In genomic region chr5:75862630-75862991, GRCm38 (mm10) we compare ENCODE assay signal across 9 mouse cellular contexts.
DNase-seq lines count a peak whose midpoint lies in the region; ATAC-seq lines count a peak whose summit lies in the region.
"Had no signal": no experiment of that assay in that cellular context is flagged by ENCODE, and none has a peak within 500 bp of the region (broad histone marks: within the 10 kb centered on the region; RNA-seq: fewer than 3 reads in every experiment).

No protein-coding gene starts in this region.

- H3K9ac ChIP-seq in forebrain, embryonic 16.5 days (replicated peaks; ENCODE audit: low read depth, low read length): no peak overlapping the region
- H3K9ac ChIP-seq: heart, embryonic 15.5 days had no signal

- no peak overlapping the region for H3K4me2 ChIP-seq in forebrain, embryonic 16.5 days (ENCODE audit: low read length)
- H3K4me2 ChIP-seq: heart, embryonic 15.5 days had no signal

- 8% methylated on average over 8 of the region's 8 CpGs for WGBS in forebrain, embryonic 16.5 days

- no peak overlapping the region for H3K4me3 ChIP-seq in forebrain, embryonic 16.5 days (replicated peaks; ENCODE audit: low read length)
- H3K4me3 ChIP-seq: heart, embryonic 15.5 days had no signal

- no peaks in the 10 kb centered on the region for H3K27me3 ChIP-seq in forebrain, embryonic 16.5 days (replicated peaks; ENCODE audit: control insufficient read depth, insufficient read depth, low read length)
- H3K27me3 ChIP-seq: heart, embryonic 15.5 days had no signal

- peak; percentile 55 for DNase-seq in urinary bladder, postnatal 14 days (ENCODE audit: low spot score)
- DNase-seq in urinary bladder, adult 2 months (ENCODE audit: low spot score): no peak
- DNase-seq in cerebellum, adult 11 months: peak; percentile 21
- DNase-seq in kidney, postnatal 10 days: peak; percentile 82
- peak; percentile 14 to 43 for DNase-seq in lung, adult 18-20 months
- peak; percentile 15 for DNase-seq in retina, adult 2 months (ENCODE audit: low read depth, low spot score)

- H3K27ac ChIP-seq in forebrain, embryonic 16.5 days (ENCODE audit: low read length): no peak overlapping the region
- H3K27ac ChIP-seq: heart, embryonic 15.5 days had no signal

- no peaks in the 10 kb centered on the region for H3K36me3 ChIP-seq in forebrain, embryonic 16.5 days (ENCODE audit: control insufficient read depth, insufficient read depth)
- H3K36me3 ChIP-seq: heart, embryonic 15.5 days had no signal

- H3K4me1 ChIP-seq in forebrain, embryonic 16.5 days (replicated peaks; ENCODE audit: control insufficient read depth, insufficient read depth, low read length): no peaks in the 10 kb centered on the region; the same call in 1 of the 2 replicates
- H3K4me1 ChIP-seq: heart, embryonic 15.5 days had no signal

- ATAC-seq in forebrain, embryonic 16.5 days: peak; percentile 87
- no peak for ATAC-seq in erythroblast, adult 5-6 weeks (replicated peaks; ENCODE audit: low FRiP score, poor library complexity, severe bottlenecking)

- H3K9me3 ChIP-seq in forebrain, embryonic 16.5 days (ENCODE audit: control insufficient read depth, low read length): no peaks in the 10 kb centered on the region
- H3K9me3 ChIP-seq: heart, embryonic 15.5 days had no signal
